Mouse (Mus musculus) left cerebral cortex, postnatal 36 days (tissue): ENCODE data around the gene Pygb. TPM values are rescaled to one million over a fixed set of nuclear protein-coding genes. Genes with fewer than 3 reads are reported as not detected.
A peak's percentile ranks its signal among the peaks of the same experiment; 100 is the strongest.

Experiments
- DNase-seq, 2 experiments: peaks; one replicate each; pipeline ENCODE4 v3.0.0; 2021 to 2022; ENCODE audit warnings: low spot score in 2 of 2, mixed read lengths in 1 of 2
- intact Hi-C: fragments of 180-260 bp; cut with DNase I; formaldehyde crosslinking; loops from one replicate; pipeline ENCODE4 v1.15.1; 2025
- total RNA-seq, 2 experiments: library from RNA; stranded (reverse); gene quantifications; 2 replicates each; pipeline ENCODE4 v1.2.3; 2021

The Pygb gene
- total RNA-seq, 2 experiments from 2014 or later: 116 to 126 TPM

DNA sequence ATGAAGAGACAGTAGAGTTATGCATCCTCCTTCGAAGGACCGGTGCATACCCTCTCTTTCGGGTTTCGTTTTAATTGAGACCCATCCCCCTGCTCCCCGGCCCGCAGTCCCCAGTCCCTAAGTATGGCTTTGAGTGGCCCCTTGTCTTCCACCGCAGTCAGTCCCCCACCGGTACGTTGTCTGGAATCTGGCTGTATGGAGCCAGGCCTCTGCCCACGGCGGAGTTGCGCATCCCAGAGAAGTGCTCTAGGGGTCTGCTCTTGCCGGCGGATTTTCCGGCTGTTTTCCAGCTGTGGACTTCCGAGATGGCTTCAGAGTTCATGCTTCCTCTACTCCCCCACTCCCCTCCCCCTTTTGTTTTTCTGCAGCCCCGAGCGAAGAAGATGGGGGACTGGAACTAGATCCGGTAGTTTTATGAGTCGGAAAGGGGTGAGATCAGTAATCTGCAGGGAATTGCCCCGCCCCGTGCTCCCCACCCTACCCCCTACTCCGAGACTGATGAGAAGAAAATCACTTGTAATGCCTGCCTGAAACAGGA is 768 bp downstream of the Pygb start:
- DNase-seq: no peak
- intact Hi-C loops: no loop called here

DNA sequence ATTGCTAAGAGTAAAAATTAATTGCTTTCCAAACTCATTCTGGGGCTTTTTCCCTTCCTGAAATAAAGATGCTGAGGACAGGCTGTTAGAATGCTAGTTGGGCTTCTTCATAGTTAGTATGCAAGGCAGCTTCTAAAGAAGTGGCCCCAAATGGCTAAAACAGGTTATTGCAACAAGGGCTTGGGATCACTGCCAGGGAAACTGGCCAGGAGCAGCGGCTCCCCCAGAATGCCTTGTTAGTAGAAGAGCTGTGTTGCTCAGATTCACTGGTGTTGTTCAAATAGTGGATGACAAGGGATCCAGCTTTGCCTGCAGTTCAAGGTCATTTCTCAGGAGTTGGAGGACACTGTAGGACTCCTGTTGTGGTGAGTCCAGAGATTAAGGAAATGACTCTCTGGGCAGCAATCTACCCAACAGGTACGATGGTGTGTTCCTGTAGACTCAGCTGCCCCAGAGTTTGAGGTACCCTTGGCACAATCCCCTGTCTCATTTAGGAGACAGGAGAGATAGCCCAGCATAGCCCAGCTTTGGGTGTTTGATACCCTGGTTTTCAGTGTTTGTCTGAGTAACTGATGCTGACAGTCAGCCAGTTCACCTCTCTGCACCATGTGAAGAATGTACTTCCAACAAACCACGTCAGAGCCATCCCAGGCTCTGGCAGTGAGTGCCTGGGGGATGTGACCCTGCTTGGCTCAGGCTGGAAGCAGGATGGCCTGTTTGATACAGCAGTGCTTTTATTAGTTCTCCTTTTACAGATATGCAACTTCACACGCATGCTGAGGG is 2.4 kb downstream of the Pygb start:
- peak; percentile 62 to 64 for DNase-seq
- intact Hi-C loops: no loop called here

DNA sequence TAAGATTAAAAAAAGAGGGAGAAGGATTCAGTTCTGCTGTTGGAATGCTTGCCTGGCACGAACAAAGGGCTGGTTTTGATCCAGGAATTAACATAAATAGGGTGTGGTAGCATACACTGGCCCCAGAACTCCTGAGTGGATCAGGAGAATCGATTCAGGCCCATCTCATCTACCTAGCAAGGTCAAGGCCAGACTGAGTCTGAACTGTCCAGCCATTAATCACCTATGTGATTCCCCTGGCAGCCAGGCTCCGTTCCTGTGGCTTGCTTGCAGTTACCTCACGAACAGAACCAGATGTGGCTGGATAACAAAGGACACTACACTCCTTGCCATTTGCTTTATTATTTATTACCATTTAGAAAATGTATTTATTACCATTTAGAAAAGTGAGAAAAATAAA is 6.8 kb downstream of the Pygb start:
- intact Hi-C loops: no loop called here

DNA sequence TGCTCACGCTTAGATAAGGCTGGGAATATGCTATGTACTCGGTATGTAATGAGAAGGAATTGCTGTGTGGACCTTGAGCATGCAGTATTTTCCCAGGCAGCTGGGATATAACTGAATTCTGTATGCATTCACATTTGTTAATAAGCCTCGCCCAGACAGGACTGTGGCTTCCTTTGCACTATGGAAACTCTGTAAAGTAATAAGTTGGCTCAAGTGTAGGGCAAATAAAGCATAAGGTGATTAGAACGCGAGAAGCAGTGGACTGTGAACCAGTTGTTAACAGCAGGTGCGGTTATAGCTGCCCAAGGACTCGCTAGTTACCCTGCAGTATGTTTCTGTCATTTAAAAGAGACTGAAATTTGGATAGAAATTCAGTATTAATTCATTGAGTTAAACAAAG is 11.5 kb downstream of the Pygb start:
- intact Hi-C loops: no loop called here
- no peak for DNase-seq

More for the DNA sequence above, 6.8 kb downstream of the Pygb start:
- DNase-seq: no peak

DNA sequence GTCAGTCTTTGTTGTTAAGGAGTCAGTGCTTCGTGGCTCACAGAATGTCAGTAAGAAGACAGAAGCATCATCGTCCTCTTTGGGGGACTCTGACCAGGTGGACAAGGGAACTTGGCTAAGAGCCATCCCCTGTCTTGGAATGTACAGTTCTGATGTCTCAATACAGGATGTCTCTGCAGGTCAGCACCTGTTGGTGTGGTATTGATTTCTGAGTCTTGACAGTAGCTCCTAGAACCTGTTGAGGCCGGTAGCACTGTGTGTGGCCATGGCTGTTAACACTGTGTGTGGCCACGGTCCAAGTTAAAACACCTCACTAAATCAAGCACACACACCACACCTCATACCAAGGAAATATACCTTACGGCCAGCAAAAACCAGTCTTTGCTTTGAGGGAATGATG is 14.1 kb downstream of the Pygb start:
- intact Hi-C loops: no loop called here
- DNase-seq: no peak

DNA sequence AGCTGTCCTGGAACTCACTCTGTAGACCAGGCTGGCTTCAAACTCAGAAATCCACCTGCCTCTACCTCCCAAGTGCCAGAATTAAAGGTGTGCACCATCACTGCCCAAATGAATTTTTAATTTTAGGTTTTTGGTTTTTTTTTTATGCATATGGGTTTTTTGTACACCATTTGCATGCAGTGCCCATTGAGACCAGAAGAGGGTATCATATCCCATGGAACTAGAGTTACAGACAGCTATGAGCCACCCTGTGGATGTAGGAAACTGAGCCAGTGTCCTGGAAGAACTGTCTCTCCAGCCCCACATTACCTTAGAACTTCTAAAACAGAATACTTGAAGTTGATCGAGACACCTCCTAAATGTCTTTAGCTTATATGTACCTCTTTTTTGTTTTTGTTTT is 16.5 kb downstream of the Pygb start:
- intact Hi-C loops: no loop called here
- no peak for DNase-seq

DNA sequence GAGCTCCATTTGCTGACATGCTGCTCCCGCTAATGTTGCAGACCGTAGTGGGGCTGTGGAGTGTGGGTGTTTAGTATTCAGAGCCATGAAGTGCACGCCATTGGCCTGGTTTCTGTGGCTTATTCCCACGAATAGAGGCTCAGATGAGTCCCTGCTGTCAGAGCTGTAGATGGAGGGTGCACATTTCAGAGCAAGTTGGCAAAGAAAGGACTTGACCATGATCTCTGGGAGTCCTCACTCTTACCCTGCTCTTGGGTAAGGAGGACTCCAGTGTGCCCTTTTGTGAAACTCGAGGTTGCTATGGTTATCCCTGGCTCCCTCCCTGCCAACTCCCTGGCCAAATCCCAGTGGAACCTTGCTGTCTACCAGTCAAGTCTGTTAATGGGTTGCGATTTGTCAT is 21.8 kb downstream of the Pygb start:
- intact Hi-C loops: loop anchor here (5.0 kb wide), 1 partner anchor 194 kb away; no protein-coding TSS in a partner anchor
- DNase-seq: no peak

DNA sequence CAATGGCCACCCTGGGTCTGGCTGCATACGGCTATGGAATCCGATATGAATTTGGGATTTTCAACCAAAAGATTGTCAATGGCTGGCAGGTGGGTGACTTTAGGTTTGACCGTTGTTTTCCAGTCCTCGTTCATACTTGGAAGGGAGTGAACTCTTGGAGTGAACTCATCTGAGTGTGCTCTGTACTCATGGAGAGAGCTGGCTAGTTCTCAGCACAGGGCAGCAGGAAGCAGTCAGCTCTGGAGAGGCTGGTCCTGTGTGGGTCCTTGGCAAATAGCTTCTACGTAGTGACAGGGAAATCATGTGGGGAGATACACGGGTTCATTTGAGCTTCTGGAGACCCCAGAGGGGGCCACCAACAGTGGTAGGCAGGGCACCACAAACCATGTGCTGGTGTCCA is 22.3 kb downstream of the Pygb start:
- intact Hi-C loops: loop anchor here (5.0 kb wide), 1 partner anchor 193 kb away; no protein-coding TSS in a partner anchor
- no peak for DNase-seq

DNA sequence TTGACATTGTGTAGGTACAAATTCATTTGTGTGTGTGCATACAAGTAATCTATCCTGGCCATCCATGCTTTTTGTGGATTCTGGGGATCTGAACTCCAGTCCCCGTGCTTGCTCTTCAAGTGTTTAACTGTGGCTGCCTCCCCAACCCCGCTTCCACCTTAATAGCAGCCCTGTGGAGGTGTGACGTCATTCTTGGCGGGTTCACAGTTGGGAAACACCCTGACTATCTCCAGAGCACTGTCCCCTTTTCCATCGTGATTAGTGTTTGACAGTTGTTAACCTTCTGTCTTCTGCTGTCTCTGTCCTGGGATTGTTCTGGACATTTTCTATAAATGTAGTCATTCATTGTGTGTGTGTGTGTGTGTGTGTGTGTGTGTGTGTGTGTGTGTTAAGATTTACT is 24.1 kb downstream of the Pygb start:
- DNase-seq: no peak
- intact Hi-C loops: no loop called here

DNA sequence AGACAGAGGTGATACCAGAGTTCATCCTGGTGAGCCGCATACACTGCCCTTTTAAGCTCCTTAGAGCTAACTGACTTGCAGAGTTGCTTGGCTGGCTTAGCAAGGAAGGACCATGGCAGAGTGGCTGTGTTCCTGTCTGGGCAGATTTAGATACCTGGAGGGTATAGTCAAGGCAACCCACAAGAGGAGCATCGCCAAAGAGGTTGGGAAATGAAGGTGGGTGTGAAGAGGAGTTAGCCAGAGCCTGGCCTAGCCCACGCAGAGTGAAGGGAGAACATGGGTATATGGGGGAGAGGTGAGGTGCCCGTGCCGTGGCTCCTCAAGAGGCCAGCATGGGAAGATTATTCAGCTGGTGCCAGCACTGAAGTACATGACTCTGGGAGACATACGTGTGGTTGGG is 26.3 kb downstream of the Pygb start:
- no peak for DNase-seq
- intact Hi-C loops: no loop called here

DNA sequence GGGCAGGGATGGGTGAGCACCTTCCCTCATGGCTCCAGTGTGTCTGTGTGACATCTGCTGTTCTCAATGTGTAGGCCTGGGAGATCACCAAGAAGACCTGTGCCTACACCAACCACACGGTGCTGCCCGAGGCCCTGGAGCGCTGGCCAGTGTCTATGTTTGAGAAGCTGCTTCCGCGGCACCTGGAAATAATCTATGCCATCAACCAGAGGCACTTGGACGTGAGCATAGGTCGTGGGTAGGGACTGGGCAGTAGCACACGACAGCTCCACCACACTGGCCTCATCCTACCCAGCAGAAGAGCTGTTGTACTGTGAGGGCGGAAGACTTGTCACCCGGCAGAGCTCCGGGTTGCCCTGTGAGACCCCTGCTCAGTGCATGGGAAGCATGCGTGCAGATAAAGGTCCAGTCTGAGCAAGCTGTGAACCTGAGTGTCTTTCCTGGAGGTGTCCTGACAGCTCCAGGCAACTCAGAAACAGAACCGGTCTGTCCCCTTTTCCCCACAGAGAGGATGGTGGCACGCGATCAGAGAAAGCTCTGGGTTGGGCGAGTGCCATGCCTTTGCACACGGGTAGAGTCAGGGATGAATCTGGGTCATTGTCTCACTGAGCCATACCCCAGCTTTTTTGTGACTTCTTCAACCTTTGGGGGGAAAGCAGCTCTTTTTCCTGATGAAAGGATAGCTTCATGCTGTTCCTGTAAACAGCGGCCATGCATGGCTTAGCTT is 30.3 kb downstream of the Pygb start:
- DNase-seq: no peak
- intact Hi-C loops: no loop called here

DNA sequence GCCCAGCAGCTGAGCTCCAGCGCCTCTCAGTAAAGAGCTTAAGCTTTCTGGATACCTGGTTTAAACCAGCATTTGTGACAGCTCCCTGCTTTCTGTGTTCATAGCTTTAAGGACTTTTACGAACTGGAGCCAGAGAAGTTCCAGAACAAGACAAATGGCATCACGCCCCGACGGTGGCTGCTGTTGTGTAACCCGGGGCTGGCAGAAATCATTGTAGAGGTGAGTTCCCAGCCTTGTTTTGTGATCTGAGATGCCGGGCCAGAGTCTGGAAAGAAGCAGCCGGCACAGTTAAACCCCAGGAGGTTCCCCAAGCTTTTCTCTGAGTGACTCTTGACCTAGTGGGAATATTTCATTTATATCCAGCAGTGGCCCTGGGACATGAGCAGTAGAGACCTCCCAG is 32.2 kb downstream of the Pygb start:
- no peak for DNase-seq
- intact Hi-C loops: no loop called here

DNA sequence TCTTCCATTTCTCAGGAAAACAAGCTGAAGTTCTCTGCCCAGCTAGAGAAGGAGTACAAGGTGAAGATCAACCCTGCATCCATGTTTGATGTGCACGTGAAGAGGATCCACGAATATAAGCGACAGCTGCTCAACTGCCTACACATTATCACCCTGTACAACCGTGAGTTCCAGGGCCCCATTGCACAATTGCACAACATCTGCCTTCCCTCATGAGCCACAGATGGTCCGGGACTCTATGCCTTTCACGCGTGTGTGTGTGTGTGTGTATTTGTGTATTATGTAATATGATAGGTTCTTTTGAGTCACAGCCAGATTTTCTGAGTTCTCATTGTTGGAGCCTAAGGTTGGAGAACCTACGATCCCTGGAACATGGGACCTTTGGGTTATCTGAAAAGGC is 34.2 kb downstream of the Pygb start:
- intact Hi-C loops: no loop called here

DNA sequence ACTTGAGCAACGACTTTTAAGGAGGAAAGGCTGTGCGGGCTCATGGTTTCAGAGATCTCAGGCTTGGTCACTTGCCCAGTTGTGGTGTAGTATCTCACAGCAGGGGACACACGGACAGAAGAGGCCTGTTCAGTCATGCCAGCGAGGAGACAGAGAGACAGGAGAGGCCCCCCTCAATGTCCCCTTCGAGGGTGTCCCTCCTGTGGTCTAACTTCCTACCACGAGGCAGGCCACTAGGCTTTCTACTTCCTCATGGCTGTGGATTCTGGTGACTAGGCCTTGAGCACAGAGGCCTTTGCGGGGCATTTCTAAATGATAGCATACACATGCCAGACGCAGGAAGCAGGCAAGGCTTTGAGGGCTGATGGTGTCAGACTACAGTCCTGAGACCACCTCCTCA is 36.5 kb downstream of the Pygb start:
- no peak for DNase-seq
- intact Hi-C loops: no loop called here

More for the DNA sequence above, 34.2 kb downstream of the Pygb start:
- no peak for DNase-seq

DNA sequence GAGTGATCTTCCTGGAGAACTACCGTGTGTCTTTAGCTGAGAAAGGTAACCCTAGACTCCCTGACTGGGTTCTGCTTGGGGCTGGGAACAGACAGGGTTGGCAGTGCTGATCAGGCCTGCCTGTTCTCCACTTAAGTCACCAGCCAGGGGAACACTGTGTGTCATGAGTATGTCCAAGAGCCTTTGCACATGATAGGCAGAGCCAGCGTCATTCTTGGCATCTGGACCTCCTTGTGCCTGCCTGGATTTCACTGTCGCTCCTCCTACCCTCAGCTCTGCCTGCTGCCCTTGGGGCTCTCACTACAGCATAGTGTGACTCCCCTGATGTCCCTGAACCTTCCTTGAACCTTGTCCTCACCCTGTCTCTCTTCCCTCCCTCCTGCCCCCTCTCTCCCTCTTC is 39.9 kb downstream of the Pygb start:
- no peak for DNase-seq
- intact Hi-C loops: no loop called here

DNA sequence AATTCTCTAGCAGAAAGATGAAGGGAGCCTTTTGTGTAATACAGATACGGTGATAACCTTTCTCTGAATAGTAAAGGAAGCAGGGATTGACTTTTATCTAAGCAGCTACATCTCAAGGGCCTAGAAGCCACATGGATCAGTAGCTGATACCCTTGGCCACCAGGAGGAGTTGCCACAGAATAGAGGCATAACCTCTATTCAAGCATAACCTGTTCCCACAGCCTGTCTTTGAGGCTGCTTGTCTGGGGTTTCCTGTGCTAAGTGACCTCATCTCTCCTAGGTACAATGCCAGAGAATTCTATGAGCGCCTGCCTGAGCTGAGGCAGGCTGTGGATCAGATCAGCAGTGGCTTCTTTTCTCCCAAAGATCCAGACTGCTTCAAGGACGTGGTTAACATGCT is 41.6 kb downstream of the Pygb start:
- intact Hi-C loops: no loop called here

DNA sequence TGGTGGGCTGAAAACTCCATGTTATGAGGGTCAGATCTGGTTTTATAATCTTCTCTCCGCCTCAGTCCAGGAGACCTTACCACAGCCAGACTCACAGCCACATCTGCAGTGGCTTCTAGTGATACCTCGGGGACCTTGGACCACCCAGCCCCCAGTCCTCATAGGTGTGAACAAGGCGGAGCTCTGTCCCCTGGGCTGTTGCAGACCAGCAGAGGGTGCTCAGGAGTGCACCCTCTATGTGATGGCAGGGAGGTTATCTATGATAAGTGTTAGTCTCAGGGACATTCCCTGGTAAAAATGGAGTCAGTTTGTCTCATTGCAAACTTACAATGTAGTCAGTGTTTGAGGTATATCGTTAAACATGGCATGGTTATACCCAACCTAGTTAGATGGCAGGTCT is 42.1 kb downstream of the Pygb start:
- intact Hi-C loops: no loop called here
- DNase-seq: no peak

More for the DNA sequence above, 41.6 kb downstream of the Pygb start:
- DNase-seq: no peak

DNA sequence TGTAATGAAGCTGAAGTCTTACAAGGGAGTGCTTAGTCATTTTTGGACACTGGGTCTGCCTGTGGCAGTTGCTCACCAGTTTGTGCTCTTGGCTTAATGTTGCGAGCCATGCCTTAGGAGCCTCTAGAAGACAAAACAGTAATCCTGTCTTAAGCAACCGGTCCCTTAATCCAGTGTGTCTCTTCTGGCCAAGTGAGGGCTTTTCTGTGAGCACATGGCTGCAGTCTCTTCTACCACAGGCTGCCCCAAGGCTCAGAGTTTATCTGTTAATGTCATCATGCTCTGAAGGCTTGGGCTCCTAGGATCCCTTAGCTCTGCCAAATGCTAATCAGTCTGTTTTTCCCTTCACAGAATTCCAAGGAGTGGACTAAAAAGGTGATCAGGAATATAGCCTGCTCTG is 43.5 kb downstream of the Pygb start:
- intact Hi-C loops: no loop called here
- no peak for DNase-seq

DNA sequence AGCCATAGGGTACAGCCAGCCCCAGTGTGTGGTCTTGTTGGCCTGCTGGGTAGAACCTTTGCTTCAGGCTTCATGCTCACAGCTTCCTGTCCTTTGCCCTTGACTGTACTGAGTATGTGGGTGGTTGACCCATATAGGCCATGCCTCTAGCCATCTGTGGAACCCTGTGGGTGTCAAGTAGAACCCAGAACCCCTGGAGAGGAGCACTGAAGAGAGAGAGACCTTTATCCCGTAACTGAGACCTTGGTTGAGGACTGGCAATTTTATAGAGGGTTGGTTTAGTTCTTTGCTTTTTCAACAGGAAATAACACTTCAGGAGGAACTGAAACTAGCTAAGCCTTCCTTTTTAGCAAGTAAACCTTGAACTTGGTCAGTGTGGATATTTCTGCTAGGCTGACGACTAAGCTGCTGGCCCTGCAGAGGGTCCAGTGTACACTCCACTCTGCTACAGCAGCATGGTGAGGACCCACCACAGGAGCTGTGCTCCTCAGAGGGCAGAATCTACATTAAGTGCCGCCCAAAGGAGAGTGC is 44.4 kb downstream of the Pygb start:
- no peak for DNase-seq
- intact Hi-C loops: no loop called here

DNA sequence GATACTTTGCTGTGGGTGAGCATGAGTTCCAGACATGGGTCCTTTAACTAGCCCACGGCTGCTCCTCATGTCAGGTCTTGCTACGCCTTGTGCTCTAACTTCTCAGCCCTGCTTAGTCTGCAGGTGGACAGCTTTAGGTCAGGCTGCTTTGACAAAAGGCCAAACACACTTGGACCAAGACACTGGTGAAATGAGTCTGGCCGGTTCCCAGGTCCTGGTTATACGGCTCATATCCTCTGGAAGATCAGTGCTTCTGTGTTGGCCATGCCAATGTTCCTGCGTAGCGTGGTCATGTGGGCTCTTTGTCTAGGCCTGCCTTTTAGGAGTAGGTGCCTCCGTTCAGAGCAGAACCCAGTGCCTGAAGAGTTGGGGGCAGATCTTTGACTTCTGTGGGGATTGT is 45.5 kb downstream of the Pygb start:
- intact Hi-C loops: no loop called here
- no peak for DNase-seq

DNA sequence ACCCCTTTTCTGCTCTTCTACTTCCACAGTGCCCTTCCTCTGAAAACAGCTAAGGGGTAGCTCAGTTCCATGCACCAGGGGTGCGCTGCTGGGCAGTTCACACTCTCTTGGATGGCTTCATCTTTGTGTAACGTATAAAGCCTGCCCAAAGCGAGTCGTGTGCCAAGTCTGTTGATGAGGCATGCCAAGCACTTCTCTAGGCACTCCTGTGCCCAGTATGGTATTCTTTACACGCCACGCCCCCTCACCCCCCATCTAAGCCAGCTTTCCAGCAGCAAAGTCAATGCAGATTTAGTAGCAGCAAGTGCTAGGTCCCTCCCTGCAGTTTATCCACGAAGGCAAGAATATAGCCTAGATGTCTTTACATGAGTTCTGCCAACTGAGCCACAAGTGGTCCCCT is 48.1 kb downstream of the Pygb start:
- intact Hi-C loops: no loop called here
- no peak for DNase-seq
